Mouse (Mus musculus): ENCODE measurements around the gene Olfr54.
"Not testable (repeated sequence)": the region's sequence is repeated elsewhere in the genome, so short reads cannot be mapped to it uniquely, and the experiment has no call there.

Gene Olfr54

GRCm38 (mm10) chr11:51013936-51014335 is at the start of gene Olfr54:
TSS of gene Olfr54 (plus strand) at chr11:51014236.
- DNase-seq (ENCODE audit: low read depth, low spot score): no peak

DNA sequence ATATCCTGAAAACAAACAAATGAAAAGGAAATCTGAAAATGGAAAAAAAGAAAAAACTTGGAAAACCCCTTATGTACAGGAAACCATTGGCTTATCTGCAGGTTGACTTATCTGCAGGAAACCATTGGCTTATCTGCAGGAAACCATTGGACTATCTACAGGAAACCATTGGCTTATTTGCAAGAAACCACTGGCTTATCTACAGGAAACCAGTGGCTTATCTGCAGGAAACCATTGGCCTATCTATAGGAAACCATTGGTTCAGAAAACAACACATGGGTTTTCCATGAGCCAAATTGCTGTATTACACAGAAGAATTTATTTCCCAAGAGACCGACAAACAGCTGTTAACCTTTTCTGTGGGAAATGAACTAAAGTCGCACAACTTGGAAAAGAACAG is 49.1 kb upstream of the Olfr54 start:
- DNase-seq (ENCODE audit: low read depth, low spot score): no peak

DNA sequence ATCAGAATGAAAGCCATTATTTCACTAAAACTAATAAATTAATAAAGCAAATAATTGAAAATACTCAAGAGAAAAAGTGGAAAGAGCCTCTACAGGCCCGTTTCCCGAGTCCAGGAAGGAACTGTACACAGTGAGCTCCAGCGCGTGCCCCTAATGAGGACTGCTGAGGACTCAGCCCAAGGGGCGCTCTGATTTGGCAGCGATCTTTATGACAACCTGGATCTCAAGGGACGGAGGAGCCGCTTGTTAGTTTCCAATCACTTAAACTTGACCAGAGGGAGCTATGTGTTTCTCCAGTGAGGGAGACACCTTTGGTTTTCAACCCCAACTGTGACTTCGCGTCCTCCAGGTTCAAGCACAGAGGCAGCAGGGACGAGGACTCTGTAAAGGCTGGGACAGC is 47.8 kb upstream of the Olfr54 start, which contains the start of gene Olfr1378:
Gene Olfr1378, plus strand, starts transcription at position 301 of the 400 bp plus-strand sequence.
- no peak for DNase-seq (ENCODE audit: low read depth, low spot score)

GRCm38 (mm10) chr11:50977216-50977615 is 36.8 kb upstream of the Olfr54 start:
- peak; percentile 3 for DNase-seq (ENCODE audit: low read depth, low spot score)

- no peak for DNase-seq (ENCODE audit: low read depth, low spot score)
These were observed 32.4 kb upstream of the Olfr54 start, which contains the start of gene Olfr1377 for GRCm38 (mm10) chr11:50981667-50982066. TSS of gene Olfr1377 (plus strand) at chr11:50981967.

DNA sequence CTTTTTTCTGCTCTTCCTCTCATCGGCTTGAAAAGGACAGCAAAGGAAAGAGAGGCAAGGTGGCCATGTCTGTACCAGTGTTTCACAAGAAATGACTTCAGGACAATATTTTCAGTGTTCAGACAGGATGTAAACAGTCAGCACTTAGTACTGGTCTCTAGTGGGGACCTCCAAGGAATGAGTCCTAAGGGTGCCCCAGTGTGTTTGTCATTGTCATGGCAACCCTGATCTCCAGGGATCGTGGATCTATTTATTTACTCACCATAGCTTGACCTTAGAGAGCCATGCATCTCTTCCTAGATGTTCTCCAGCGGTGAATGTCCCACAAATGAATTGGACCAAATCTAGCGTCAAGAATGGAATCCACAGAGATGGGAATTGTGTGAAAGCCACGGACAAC is 10.7 kb upstream of the Olfr54 start, which contains the start of gene Olfr51:
Gene Olfr51, plus strand, starts transcription at position 301 of the 400 bp plus-strand sequence.
- DNase-seq (ENCODE audit: low read depth, low spot score): no peak

GRCm38 (mm10) chr11:51011821-51012220 is 2.2 kb upstream of the Olfr54 start:
- no peak for DNase-seq (ENCODE audit: low read depth, low spot score)

GRCm38 (mm10) chr11:51016341-51016740 is 2.3 kb downstream of the Olfr54 start:
- DNase-seq (ENCODE audit: low read depth, low spot score): no peak

DNA sequence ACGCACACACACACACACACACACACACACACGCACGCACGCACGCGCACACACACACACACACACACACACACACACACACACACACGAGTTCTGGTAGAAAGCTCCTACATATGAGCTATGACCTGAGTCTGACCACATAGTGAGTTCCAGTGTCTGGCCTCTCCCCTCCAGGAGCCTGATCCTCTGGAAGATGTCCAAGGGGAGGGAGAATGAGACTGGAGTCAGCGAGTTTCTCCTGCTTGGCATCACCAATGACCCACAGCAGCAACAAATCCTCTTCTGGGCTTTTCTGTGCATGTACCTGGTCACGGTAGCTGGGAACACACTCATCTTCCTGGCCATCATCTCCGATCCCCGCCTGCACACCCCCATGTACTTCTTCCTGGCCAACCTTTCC is 12.8 kb downstream of the Olfr54 start:
- DNase-seq (ENCODE audit: low read depth, low spot score): not testable (repeated sequence)

DNA sequence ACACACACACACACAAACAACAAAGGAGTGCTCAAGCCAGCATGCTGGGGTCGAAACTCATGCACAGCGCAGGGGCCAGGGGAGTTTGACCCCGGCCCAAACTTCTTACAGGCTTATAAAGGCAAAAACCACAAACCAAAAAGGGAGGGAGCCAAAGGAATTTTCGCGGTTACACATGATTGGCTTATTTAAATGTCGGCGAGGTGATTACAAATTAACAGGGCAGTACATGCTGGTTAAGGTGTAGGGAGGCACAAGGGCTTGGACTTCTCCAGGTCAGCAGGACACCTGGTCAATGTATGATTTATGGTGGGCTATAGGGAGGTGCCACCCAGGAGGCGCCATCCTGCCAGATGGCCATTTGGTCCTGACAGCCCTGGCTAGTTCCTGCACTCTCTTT is 15.3 kb downstream of the Olfr54 start:
- not testable (repeated sequence) for DNase-seq (ENCODE audit: low read depth, low spot score)

DNA sequence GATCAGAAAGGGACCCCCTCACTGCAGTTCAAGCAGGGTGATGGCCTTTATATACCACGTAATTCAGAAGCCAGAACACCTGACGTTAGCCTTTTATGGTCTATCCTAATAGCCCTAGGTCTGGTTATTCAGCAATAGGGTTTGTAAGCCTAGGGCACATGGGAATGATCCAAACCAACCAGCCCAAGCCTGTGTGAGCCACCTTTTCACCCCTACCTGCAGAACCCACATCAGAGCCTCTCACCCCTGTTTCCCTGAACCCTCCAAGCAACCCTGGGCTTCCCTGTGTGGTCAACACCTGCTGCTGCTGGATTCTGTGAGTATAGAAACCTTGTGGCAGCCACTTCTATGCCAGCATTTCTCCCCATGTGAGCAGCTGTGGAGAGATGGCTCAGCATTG is 16.2 kb downstream of the Olfr54 start:
- DNase-seq (ENCODE audit: low read depth, low spot score): no peak

DNA sequence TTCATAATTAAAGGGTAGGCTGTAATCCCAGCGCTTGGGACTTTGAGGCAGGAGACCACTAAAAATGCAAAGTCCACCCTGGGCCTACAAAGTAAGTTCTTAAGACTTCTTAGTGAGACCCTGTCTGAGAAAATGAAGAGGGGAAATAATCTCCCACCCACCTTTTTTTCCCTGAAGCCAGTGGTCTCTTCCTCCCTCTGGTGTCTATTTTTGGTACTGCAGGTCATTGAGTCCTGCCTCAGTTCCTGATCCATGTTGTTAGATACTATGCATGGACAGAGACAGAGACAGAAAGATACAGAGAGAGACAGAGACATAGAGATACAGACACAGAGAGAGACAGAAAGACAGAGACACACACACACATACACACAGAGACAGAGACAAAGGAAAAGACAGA is 18.8 kb downstream of the Olfr54 start:
- DNase-seq (ENCODE audit: low read depth, low spot score): peak; percentile 62

DNA sequence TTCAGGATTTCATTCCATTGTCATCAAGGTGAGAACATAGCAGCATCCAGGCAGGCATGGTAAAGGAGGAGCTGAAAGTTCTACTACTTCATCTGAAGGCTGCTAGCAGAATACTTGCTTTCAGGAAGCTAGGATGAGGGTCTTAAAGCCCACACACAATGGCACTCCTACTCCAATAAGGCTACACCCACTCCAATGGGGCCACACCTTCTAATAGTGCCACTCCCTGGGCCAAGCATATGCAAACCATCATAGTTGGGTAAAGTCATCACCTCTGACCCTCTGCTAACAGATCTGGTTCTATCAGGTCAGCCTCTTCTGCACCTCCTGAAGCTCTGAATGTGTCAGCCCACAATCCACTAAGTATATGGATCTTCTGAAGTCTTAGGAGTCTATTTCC is 20.1 kb downstream of the Olfr54 start:
- DNase-seq (ENCODE audit: low read depth, low spot score): not testable (repeated sequence)

- DNase-seq (ENCODE audit: low read depth, low spot score): no peak
These were observed 21.9 kb downstream of the Olfr54 start for GRCm38 (mm10) chr11:51035951-51036350.

DNA sequence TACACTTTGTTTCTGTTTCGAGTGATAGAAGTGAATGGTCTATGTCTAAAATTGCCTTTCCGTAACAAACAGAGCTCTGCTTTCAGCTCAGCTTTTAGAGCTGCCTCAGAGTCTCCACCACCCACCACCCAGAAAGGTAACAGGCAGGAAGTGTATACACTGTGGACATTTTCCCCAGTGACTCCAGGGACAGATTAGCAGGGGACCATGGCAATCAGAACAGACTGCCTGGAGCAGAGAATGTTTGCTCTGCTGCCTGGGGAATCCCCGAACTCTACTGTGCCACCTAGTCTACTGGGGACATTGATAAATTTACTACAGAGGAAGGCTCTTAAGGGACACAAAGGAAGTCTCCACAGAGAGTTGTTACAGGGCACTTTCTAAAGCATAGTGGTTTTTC is 30.7 kb downstream of the Olfr54 start:
- not testable (repeated sequence) for DNase-seq (ENCODE audit: low read depth, low spot score)

GRCm38 (mm10) chr11:51047809-51048208 is 33.8 kb downstream of the Olfr54 start, which contains the start of gene Olfr1375:
TSS of gene Olfr1375 (plus strand) at chr11:51048109.
- not testable (repeated sequence) for DNase-seq (ENCODE audit: low read depth, low spot score)

DNA sequence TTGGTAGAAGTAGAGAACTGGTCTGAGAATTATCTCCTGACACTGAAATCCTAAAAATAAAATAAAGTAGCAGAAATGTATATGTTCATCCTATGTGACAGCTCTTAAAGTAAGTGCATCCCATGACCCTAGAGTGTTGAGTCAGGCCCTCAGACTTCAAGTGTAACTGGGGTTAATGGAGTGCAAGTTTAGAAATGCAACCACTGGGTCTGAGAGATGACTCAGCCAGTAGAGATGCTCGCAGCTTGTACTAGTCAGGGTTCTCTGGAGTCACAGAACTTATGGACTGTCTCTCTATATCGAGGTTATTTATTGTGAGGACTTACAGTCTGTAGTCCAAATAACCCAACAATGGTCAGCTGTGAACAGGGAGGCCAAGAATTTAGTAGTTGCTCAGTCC is 37.6 kb downstream of the Olfr54 start:
- peak; percentile 51 for DNase-seq (ENCODE audit: low read depth, low spot score)

DNA sequence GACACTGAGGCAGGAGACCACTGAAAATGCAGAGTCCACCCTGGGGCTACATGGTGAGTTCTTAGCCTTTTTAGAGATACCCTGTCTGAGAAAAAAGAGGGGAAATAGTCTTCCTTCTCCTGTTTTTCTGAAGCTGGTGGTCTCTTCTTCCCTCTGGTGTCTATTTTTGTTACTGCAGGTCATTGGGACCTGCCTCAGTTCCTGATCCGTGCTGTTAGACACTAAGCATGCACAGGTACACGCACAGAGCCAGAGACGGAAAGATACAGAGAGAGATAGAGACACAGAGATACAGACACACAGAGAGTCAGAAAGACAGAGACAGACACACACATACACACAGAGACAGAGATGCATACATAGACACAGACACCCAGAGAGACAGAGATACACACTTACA is 39.2 kb downstream of the Olfr54 start:
- peak; percentile 39 for DNase-seq (ENCODE audit: low read depth, low spot score)

- DNase-seq (ENCODE audit: low read depth, low spot score): peak; percentile 66
These were observed 45.1 kb downstream of the Olfr54 start, which contains the start of gene Zfp354a for GRCm38 (mm10) chr11:51059151-51059571. TSS of gene Zfp354a (plus strand) at chr11:51059257.

DNA sequence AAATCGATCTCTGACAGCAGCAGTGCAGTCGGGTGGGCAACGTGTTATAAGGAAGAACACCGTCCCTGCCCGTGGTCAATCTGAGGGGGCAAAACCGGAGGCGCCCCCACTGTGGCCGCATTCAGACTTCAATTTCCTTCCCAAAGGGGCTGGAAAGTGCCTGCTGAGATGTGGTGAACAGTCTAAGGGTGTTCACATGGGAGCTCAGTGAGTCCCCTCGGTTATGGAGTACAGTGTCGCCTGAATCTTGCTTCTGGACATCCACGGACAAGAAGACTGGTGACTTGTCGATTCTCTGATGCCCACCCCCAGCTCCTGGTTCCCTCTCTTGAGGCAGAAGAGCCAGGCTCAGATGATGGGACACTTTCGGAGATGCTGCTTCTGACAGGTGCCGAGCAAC is 45.6 kb downstream of the Olfr54 start:
- no peak for DNase-seq (ENCODE audit: low read depth, low spot score)

DNA sequence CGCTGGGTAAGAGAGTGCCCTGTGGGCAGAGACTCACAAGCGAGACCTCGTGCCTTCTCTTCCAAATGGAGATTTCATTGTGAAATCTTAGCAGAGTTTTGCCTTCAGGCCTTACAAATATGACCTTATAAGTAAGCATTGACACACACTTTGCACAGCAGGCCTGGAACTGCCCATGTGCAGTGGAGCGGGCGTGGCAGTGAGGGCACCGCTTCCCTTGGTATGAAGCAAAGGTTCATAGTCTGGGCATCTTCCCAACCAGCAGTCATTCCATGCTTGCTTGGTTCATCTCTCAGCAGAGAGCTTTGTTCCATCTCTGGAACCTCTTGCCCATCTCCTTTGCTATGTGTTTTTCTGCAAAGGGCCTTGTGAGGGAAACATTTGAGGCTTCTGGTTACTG is 46.9 kb downstream of the Olfr54 start:
- peak; percentile 8 for DNase-seq (ENCODE audit: low read depth, low spot score)

- peak; percentile 23 for DNase-seq (ENCODE audit: low read depth, low spot score)
These were observed 49.2 kb downstream of the Olfr54 start for GRCm38 (mm10) chr11:51063276-51063675.

GRCm38 (mm10) chr11:51063841-51064240 is 49.8 kb downstream of the Olfr54 start:
- no peak for DNase-seq (ENCODE audit: low read depth, low spot score)

Measured in 3T3-L1 (cell line).